Mouse (Mus musculus): Measurements from ENCODE around the gene E130114P18Rik.

DNA sequence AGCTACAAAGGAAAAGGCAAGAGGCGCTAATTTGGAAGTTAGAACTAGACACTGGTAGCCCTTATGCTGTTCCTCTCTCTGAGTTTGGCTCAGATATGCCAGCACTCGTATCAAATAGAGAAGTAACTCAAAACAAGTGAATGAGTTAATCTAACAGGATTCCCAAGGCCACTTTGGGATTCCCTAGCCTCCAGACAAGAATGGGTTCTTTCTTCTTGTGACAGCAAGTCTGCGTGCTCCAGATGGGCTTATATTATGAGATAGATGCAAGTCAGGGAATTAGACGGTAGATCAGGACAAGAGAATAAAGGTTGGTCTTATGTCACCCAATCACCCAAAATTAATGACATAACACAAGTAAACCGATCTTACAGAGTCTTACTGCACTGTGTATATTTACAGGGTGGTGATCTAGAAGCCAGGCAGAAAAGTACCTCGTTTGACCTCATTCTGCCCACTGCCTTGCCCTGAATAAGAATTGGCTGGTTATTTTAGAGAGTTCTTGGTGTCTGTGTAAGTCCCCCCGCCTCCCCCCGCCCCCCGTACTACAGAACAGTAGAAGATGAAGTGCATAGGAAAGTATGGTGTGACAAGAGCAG is 190.4 kb downstream of the E130114P18Rik start:
- no peak for TF ChIP-seq CTCF (IDR thresholded peaks at IDR 0.05; ENCODE audit: low read depth, low read length)
- no peak for TF ChIP-seq GATA1 (IDR thresholded peaks at IDR 0.05; ENCODE audit: borderline replicate concordance, low read length)
